Mouse (Mus musculus): ENCODE measurements around the gene Plk3.

Plk3 gene

GRCm38 (mm10) chr4:117125348-117125909, 8.3 kb downstream of the Plk3 start, which contains the start of gene Btbd19:
Gene Btbd19 (minus strand): TSS chr4:117125725.
- in situ Hi-C loops (cut with MboI; ENCODE audit: low pct_unique_long_range_greater_than_20kb in 1 of 2, low sequenced_read_pairs in 2 of 2, unreplicated experiment in 1 of 2), result loop anchor here (25.0 kb wide), 2 partner anchors 288 to 313 kb away; partner anchors contain the start of genes Hpdl (in 1 of the 2), Mutyh (in 1 of the 2) and Toe1 (in 1 of the 2)

GRCm38 (mm10) chr4:117124518-117125347, 9.0 kb downstream of the Plk3 start:
- in situ Hi-C loops (cut with MboI; ENCODE audit: low pct_unique_long_range_greater_than_20kb in 1 of 2, low sequenced_read_pairs in 2 of 2, unreplicated experiment in 1 of 2), result loop anchor here (25.0 kb wide), 2 partner anchors 287 to 312 kb away; partner anchors contain the start of genes Hpdl (in 1 of the 2), Mutyh (in 1 of the 2) and Toe1 (in 1 of the 2)

- in situ Hi-C loops (cut with MboI; ENCODE audit: low pct_unique_long_range_greater_than_20kb in 1 of 2, low sequenced_read_pairs in 2 of 2, unreplicated experiment in 1 of 2), result no loop called here
Observed at GRCm38 (mm10) chr4:117124218-117124517, 9.6 kb downstream of the Plk3 start.

GRCm38 (mm10) chr4:117123546-117124217, 10.1 kb downstream of the Plk3 start:
- in situ Hi-C loops (cut with MboI; ENCODE audit: low pct_unique_long_range_greater_than_20kb in 1 of 2, low sequenced_read_pairs in 2 of 2, unreplicated experiment in 1 of 2), result no loop called here

- in situ Hi-C loops (cut with MboI; ENCODE audit: low pct_unique_long_range_greater_than_20kb in 1 of 2, low sequenced_read_pairs in 2 of 2, unreplicated experiment in 1 of 2), result no loop called here
Observed at GRCm38 (mm10) chr4:117122209-117122608, 11.6 kb downstream of the Plk3 start.

GRCm38 (mm10) chr4:117120445-117121414, 13.0 kb downstream of the Plk3 start:
- in situ Hi-C loops (cut with MboI; ENCODE audit: low pct_unique_long_range_greater_than_20kb in 1 of 2, low sequenced_read_pairs in 2 of 2, unreplicated experiment in 1 of 2), result no loop called here

GRCm38 (mm10) chr4:117120052-117120444, 13.7 kb downstream of the Plk3 start:
- in situ Hi-C loops (cut with MboI; ENCODE audit: low pct_unique_long_range_greater_than_20kb in 1 of 2, low sequenced_read_pairs in 2 of 2, unreplicated experiment in 1 of 2), result no loop called here

GRCm38 (mm10) chr4:117119636-117120035, 14.1 kb downstream of the Plk3 start:
- in situ Hi-C loops (cut with MboI; ENCODE audit: low pct_unique_long_range_greater_than_20kb in 1 of 2, low sequenced_read_pairs in 2 of 2, unreplicated experiment in 1 of 2), result no loop called here

GRCm38 (mm10) chr4:117117931-117118330, 15.8 kb downstream of the Plk3 start:
- in situ Hi-C loops (cut with MboI; ENCODE audit: low pct_unique_long_range_greater_than_20kb in 1 of 2, low sequenced_read_pairs in 2 of 2, unreplicated experiment in 1 of 2), result no loop called here

- in situ Hi-C loops (cut with MboI; ENCODE audit: low pct_unique_long_range_greater_than_20kb in 1 of 2, low sequenced_read_pairs in 2 of 2, unreplicated experiment in 1 of 2), result no loop called here
Observed at GRCm38 (mm10) chr4:117115592-117115991, 18.2 kb downstream of the Plk3 start.

GRCm38 (mm10) chr4:117113237-117113636, 20.5 kb downstream of the Plk3 start:
- in situ Hi-C loops (cut with MboI; ENCODE audit: low pct_unique_long_range_greater_than_20kb in 1 of 2, low sequenced_read_pairs in 2 of 2, unreplicated experiment in 1 of 2), result no loop called here

GRCm38 (mm10) chr4:117110985-117111384, 22.8 kb downstream of the Plk3 start:
- in situ Hi-C loops (cut with MboI; ENCODE audit: low pct_unique_long_range_greater_than_20kb in 1 of 2, low sequenced_read_pairs in 2 of 2, unreplicated experiment in 1 of 2), result no loop called here

GRCm38 (mm10) chr4:117110249-117110648, 23.5 kb downstream of the Plk3 start:
- in situ Hi-C loops (cut with MboI; ENCODE audit: low pct_unique_long_range_greater_than_20kb in 1 of 2, low sequenced_read_pairs in 2 of 2, unreplicated experiment in 1 of 2), result no loop called here

GRCm38 (mm10) chr4:117109330-117109729, 24.4 kb downstream of the Plk3 start:
- in situ Hi-C loops (cut with MboI; ENCODE audit: low pct_unique_long_range_greater_than_20kb in 1 of 2, low sequenced_read_pairs in 2 of 2, unreplicated experiment in 1 of 2), result loop anchor here in 1 of 2 experiments (5.0 kb wide), 1 partner anchor 33 kb away; no protein-coding TSS in a partner anchor

- in situ Hi-C loops (cut with MboI; ENCODE audit: low pct_unique_long_range_greater_than_20kb in 1 of 2, low sequenced_read_pairs in 2 of 2, unreplicated experiment in 1 of 2), result loop anchor here in 1 of 2 experiments (5.0 kb wide), 1 partner anchor 34 kb away; no protein-coding TSS in a partner anchor
Observed at GRCm38 (mm10) chr4:117108524-117108849, 25.3 kb downstream of the Plk3 start.

GRCm38 (mm10) chr4:117107813-117108523, 25.8 kb downstream of the Plk3 start:
- in situ Hi-C loops (cut with MboI; ENCODE audit: low pct_unique_long_range_greater_than_20kb in 1 of 2, low sequenced_read_pairs in 2 of 2, unreplicated experiment in 1 of 2), result loop anchor here in 1 of 2 experiments (5.0 kb wide), 1 partner anchor 34 kb away; no protein-coding TSS in a partner anchor

- in situ Hi-C loops (cut with MboI; ENCODE audit: low pct_unique_long_range_greater_than_20kb in 1 of 2, low sequenced_read_pairs in 2 of 2, unreplicated experiment in 1 of 2), result loop anchor here in 1 of 2 experiments (5.0 kb wide), 1 partner anchor 37 kb away; no protein-coding TSS in a partner anchor
Observed at GRCm38 (mm10) chr4:117105127-117105526, 28.6 kb downstream of the Plk3 start.

Measured in mouse embryonic stem cell (cell line).